Mouse (Mus musculus): ENCODE data around the gene Rd3.

DNA sequence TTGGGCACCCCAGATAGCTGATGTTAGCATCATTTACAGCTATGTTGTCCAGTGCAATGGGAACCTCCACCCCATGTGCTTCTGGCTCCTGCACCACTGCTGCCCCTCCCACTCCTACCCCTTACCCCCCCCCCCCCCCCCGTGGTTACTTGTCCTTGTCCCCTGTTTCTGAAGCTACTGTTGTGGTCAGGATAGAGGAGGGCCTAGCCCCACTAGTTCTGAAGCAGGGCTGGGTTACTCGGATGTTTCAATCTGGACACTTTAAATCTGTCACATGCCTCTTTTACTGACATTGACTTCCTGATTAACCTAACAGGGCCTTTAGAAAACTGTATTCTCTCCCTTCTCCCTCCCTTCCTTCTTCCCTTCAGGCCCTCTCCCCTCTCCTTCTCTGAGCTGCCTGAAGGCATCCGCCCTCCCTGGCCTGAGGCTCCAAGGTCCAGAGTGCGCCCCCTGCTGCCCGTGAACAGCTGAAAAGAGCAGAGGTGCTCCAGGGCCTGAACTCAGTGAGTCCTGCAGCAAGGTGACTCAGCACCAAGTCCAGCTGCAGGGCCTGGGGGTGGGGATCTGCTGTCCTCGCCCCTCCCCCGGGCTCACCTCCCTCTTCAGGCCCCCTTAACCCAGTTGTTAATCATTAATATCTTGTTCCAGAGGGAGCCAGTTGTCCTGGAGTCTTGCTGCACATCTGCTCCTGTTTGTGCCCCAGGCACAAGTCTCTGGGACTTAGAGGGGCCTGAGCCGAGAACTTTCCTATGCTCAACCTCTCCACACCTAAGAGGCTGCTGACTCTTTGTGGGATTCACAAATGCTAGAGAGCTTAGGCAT is 13.0 kb upstream of the Rd3 start:
- no peak for TF ChIP-seq MYOD1 (IDR thresholded peaks at IDR 0.05; ENCODE audit: control insufficient read depth in 1 of 3, insufficient read length in 2 of 3, low read depth in 2 of 3)
- no peak for TF ChIP-seq MAX (IDR thresholded peaks at IDR 0.05; ENCODE audit: low read depth)
- TF ChIP-seq POLR2A (IDR thresholded peaks at IDR 0.05; ENCODE audit: insufficient read length, low read depth), result no peak
- no peak for TF ChIP-seq POLR2AphosphoS2 (IDR thresholded peaks at IDR 0.05; ENCODE audit: insufficient read length, low read depth)
- TF ChIP-seq USF1 (IDR thresholded peaks at IDR 0.05; ENCODE audit: low read depth), result no peak
- TF ChIP-seq TCF3 (IDR thresholded peaks at IDR 0.05; ENCODE audit: insufficient read length, low read depth), result no peak
- TF ChIP-seq TCF12 (IDR thresholded peaks at IDR 0.05; ENCODE audit: insufficient read depth, poor library complexity, severe bottlenecking), result no peak
- peak in 1 of 3 experiments; percentile 23 for TF ChIP-seq MYOG (IDR thresholded peaks at IDR 0.05; ENCODE audit: control insufficient read depth in 1 of 3, insufficient read depth in 1 of 3, insufficient read length in 2 of 3, low read depth in 2 of 3)
- no peak for TF ChIP-seq E2F4 (IDR thresholded peaks at IDR 0.05; ENCODE audit: insufficient read depth)
- TF ChIP-seq SRF (IDR thresholded peaks at IDR 0.05; ENCODE audit: control insufficient read depth, insufficient read length, low read depth), result no peak

Data from myocyte (in vitro differentiated cells).